Mouse (Mus musculus) cerebellum, postnatal 10 days (tissue): ENCODE measurements at regions not wholly inside any gene's neighbourhood (a gene's known extent, or its start where the extent isn't known, plus 50 kb on each side); places are given as distances from the start of the nearest gene placed in this dataset.
"Not testable (repeated sequence)": the region's sequence is repeated elsewhere in the genome, so short reads cannot be mapped to it uniquely, and the experiment has no call there.

ENCODE experiments used
- DNase-seq, 2 experiments: peaks; one replicate each; pipeline ENCODE4 v3.0.0; 2021; ENCODE audit warnings: mixed read lengths in 2 of 2

GRCm38 (mm10) chr12:114909799-114910198, 1137.7 kb upstream of the Zfp386 start:
- not testable (repeated sequence) for DNase-seq

GRCm38 (mm10) chr12:114914406-114914805, 1133.1 kb upstream of the Zfp386 start:
- not testable (repeated sequence) for DNase-seq

GRCm38 (mm10) chr12:114927691-114928090, 1119.8 kb upstream of the Zfp386 start:
- DNase-seq: no peak

GRCm38 (mm10) chr12:114932158-114932557, 1115.4 kb upstream of the Zfp386 start:
- no peak for DNase-seq

GRCm38 (mm10) chr12:114932669-114933068, 1114.9 kb upstream of the Zfp386 start:
- DNase-seq: no peak

- DNase-seq: not testable (repeated sequence)
Observed at GRCm38 (mm10) chr12:114936865-114937264, 1110.7 kb upstream of the Zfp386 start.

- DNase-seq: no peak
Observed at GRCm38 (mm10) chr12:114939576-114939975, 1107.9 kb upstream of the Zfp386 start.

- no peak for DNase-seq
Observed at GRCm38 (mm10) chr12:114962105-114962504, 1085.4 kb upstream of the Zfp386 start.

GRCm38 (mm10) chr12:114964251-114964650, 1083.3 kb upstream of the Zfp386 start:
- DNase-seq: not testable (repeated sequence)

GRCm38 (mm10) chr12:114981476-114982136, 1065.9 kb upstream of the Zfp386 start:
- DNase-seq: no peak

GRCm38 (mm10) chr12:114990916-114991315, 1056.6 kb upstream of the Zfp386 start:
- no peak for DNase-seq

- no peak for DNase-seq
Observed at GRCm38 (mm10) chr12:114996817-114997216, 1050.7 kb upstream of the Zfp386 start.

- DNase-seq: no peak
Observed at GRCm38 (mm10) chr12:115003118-115003517, 1044.4 kb upstream of the Zfp386 start.

GRCm38 (mm10) chr12:115008434-115008833, 1039.1 kb upstream of the Zfp386 start:
- no peak for DNase-seq

GRCm38 (mm10) chr12:115012751-115013150, 1034.8 kb upstream of the Zfp386 start:
- DNase-seq: no peak

- DNase-seq: no peak
Observed at GRCm38 (mm10) chr12:115023742-115024141, 1023.8 kb upstream of the Zfp386 start.

- no peak for DNase-seq
Observed at GRCm38 (mm10) chr12:115034438-115035129, 1012.9 kb upstream of the Zfp386 start.

GRCm38 (mm10) chr12:115055080-115055479, 992.4 kb upstream of the Zfp386 start:
- no peak for DNase-seq

GRCm38 (mm10) chr12:115059954-115060353, 987.6 kb upstream of the Zfp386 start:
- DNase-seq: not testable (repeated sequence)

GRCm38 (mm10) chr12:115067251-115067650, 980.3 kb upstream of the Zfp386 start:
- DNase-seq: no peak

- not testable (repeated sequence) for DNase-seq
Observed at GRCm38 (mm10) chr12:115091460-115091859, 956.1 kb upstream of the Zfp386 start.

GRCm38 (mm10) chr12:115109742-115110141, 937.8 kb upstream of the Zfp386 start:
- no peak for DNase-seq

- DNase-seq: not testable (repeated sequence)
Observed at GRCm38 (mm10) chr12:115119134-115119826, 928.2 kb upstream of the Zfp386 start.

GRCm38 (mm10) chr12:115121259-115121658, 926.3 kb upstream of the Zfp386 start:
- no peak for DNase-seq
